Mouse (Mus musculus) G1E (cell line): Measurements from ENCODE around the gene Vps50. TPM values are rescaled to one million over a fixed set of nuclear protein-coding genes. Genes with fewer than 3 reads are reported as not detected.

ENCODE experiments used
- ATAC-seq: 2 replicates; pipeline ENCODE4 v1.8.0; 2016; ENCODE audit warnings: mild to moderate bottlenecking; ENCODE audit not compliant: insufficient number of reproducible peaks, poor library complexity, low FRiP score, severe bottlenecking; ENCODE audit errors: extremely low read depth
- DNase-seq: peaks from one replicate; pipeline ENCODE4 v3.0.0; 2012; ENCODE audit warnings: low spot score
- H3K27me3 ChIP-seq: 2 replicates; pipeline ENCODE4 v1.6.1; 2012; ENCODE audit warnings: mild to moderate bottlenecking, low read length, inconsistent platforms; ENCODE audit not compliant: insufficient read depth
- H3K36me3 ChIP-seq: replicated peaks from 2 replicates; pipeline ENCODE3; 2012; ENCODE audit warnings: mild to moderate bottlenecking, inconsistent platforms
- H3K4me1 ChIP-seq: 2 replicates; pipeline ENCODE4 v1.6.1; 2012; ENCODE audit warnings: low read depth, low read length, inconsistent platforms, mixed read lengths; ENCODE audit not compliant: insufficient read depth
- H3K4me3 ChIP-seq: 2 replicates; pipeline ENCODE4 v1.5.1; 2012; ENCODE audit warnings: low read depth, mild to moderate bottlenecking, inconsistent platforms, low read length, moderate library complexity, mixed read lengths
- H3K9me3 ChIP-seq: replicated peaks from 2 replicates; pipeline ENCODE4 v1.6.1; 2012; ENCODE audit warnings: inconsistent platforms
- CTCF ChIP-seq: IDR thresholded peaks from 2 replicates; pipeline ENCODE4 v1.5.1; 2012; ENCODE audit warnings: low read depth, low read length, inconsistent platforms, mixed read lengths
- GATA1 ChIP-seq: IDR thresholded peaks from 2 replicates; pipeline ENCODE4 v1.6.1; 2012; ENCODE audit warnings: borderline replicate concordance, low read length, inconsistent platforms, mixed read lengths
- GATA2 ChIP-seq: IDR thresholded peaks from 2 replicates; pipeline ENCODE4 v1.6.1; 2012; ENCODE audit warnings: low read depth, low read length, inconsistent platforms, borderline replicate concordance
- POLR2AphosphoS5 ChIP-seq: IDR thresholded peaks from 2 replicates; pipeline ENCODE4 v1.6.1; 2012; ENCODE audit warnings: low read depth, low read length, inconsistent platforms; ENCODE audit not compliant: insufficient replicate concordance
- TAL1 ChIP-seq: conservative IDR thresholded peaks from 2 replicates; pipeline ENCODE4 v1.6.1; 2012; ENCODE audit warnings: low read depth, low read length, inconsistent platforms, mixed read lengths
- polyA plus RNA-seq: library from polyadenylated mRNA; stranded (reverse); fragments of >175 nt; gene quantifications from 2 replicates; pipeline ENCODE4 v1.2.3, GENCODE M21; 2012
- total RNA-seq, 2 experiments: library from RNA; stranded (forward) in 1 of 2; stranded (reverse) in 1 of 2; fragments of 200-1000 nt in 1 of 2; fragments of >200 nt in 1 of 2; fragmentation: Nextera tagmentation in 1 of 2; gene quantifications; 2 replicates each; pipeline ENCODE4 v1.2.3; 2014 to 2017

The Vps50 gene
- total and polyA plus RNA-seq, 3 experiments: 1.6 to 49.2 (median 24.5) TPM

DNA sequence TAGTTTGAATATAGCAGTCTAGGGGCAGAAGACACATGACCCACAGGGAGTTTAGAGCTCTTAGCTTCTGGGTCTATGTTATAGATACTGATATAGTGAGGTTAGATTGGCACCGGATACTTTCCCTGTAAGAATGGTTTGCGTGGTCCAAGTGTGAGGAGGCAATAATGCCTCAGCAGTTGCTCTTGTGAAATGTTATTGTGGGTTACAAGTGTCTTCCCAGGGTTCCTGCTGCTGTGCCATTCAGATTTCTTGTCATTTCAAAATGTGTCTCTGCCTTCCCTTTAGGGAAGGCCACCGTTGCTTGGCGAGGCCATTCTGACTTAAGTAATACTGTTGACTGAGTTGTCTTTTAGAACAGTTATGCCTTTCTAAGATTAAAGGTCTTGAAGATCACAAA is 66.8 kb downstream of the Vps50 start:
- H3K27me3 ChIP-seq: no peaks in the 10 kb centered on the region
- DNase-seq (no peak), ATAC-seq (no peak)
- no peak for TF ChIP-seq TAL1
- no peak for TF ChIP-seq POLR2AphosphoS5
- TF ChIP-seq CTCF: no peak
- TF ChIP-seq GATA2: no peak
- TF ChIP-seq GATA1: no peak
- H3K9me3 ChIP-seq: no peaks in the 10 kb centered on the region
- peaks cover 38% of the 10 kb centered on the region for H3K36me3 ChIP-seq
- no peak overlapping the region for H3K4me3 ChIP-seq
- H3K4me1 ChIP-seq: peaks cover 2% of the 10 kb centered on the region; the same call in 1 of the 2 replicates

- Histone ChIP-seq H3K36me3 (peaks cover 40% of the 10 kb centered on the region), H3K4me1 (peaks cover 2% of the 10 kb centered on the region; the same call in 1 of the 2 replicates), H3K9me3 (no peaks in the 10 kb centered on the region), H3K4me3 (no peak overlapping the region), H3K27me3 (no peaks in the 10 kb centered on the region)
- ATAC-seq: 0 out of 2 replicates have a peak, but pooled peaks have one; percentile 15
- TF ChIP-seq GATA2: no peak
- TF ChIP-seq CTCF: no peak
- TF ChIP-seq POLR2AphosphoS5: no peak
- no peak for TF ChIP-seq GATA1
- no peak for TF ChIP-seq TAL1
- DNase-seq: no peak
These were observed 67.5 kb downstream of the Vps50 start for GRCm38 (mm10) chr6:3565667-3566066.

DNA sequence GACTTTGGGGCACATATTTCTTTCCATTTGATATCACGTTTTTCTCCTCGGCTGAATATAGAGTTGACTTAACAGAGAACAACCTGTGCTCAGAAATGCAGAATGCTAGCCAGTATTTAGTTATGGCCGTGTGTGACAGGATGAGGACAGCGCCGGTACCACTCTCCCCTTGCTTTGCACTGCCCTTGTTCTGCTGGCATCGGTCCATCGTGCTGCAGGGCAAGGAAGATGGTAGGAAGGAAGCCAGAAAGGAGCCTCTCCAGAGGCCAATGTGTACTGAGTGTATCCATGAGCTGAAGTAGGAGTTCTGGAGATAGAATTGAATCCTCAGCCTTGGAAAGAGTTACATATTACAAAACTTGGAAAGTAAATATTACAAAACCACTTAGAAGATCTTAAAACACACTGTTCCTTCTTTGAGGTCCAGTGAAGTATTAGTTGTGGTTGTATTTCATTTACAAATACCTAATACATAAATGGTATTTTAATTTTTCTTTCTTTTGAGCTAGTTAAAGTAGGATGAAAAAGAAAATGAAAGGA is 69.0 kb downstream of the Vps50 start:
- no peaks in the 10 kb centered on the region for H3K27me3 ChIP-seq
- DNase-seq: no peak
- TF ChIP-seq TAL1 (no peak), POLR2AphosphoS5 (no peak), GATA1 (no peak), GATA2 (no peak), CTCF (no peak)
- no peak for ATAC-seq
- H3K4me1 ChIP-seq: peaks cover 2% of the 10 kb centered on the region; the same call in 1 of the 2 replicates
- no peaks in the 10 kb centered on the region for H3K9me3 ChIP-seq
- H3K36me3 ChIP-seq: peaks cover 48% of the 10 kb centered on the region
- H3K4me3 ChIP-seq: no peak overlapping the region

GRCm38 (mm10) chr6:3572221-3572815 is 74.1 kb downstream of the Vps50 start:
- ATAC-seq (no peak; the same call in 1 of the 2 replicates), DNase-seq (no peak)
- H3K4me1 ChIP-seq: no peaks in the 10 kb centered on the region
- H3K27me3 ChIP-seq: no peaks in the 10 kb centered on the region
- H3K36me3 ChIP-seq: peaks cover 52% of the 10 kb centered on the region
- no peaks in the 10 kb centered on the region for H3K9me3 ChIP-seq
- H3K4me3 ChIP-seq: no peak overlapping the region
- TF ChIP-seq GATA1: no peak
- TF ChIP-seq CTCF: no peak
- TF ChIP-seq TAL1: no peak
- no peak for TF ChIP-seq POLR2AphosphoS5
- TF ChIP-seq GATA2: no peak

DNA sequence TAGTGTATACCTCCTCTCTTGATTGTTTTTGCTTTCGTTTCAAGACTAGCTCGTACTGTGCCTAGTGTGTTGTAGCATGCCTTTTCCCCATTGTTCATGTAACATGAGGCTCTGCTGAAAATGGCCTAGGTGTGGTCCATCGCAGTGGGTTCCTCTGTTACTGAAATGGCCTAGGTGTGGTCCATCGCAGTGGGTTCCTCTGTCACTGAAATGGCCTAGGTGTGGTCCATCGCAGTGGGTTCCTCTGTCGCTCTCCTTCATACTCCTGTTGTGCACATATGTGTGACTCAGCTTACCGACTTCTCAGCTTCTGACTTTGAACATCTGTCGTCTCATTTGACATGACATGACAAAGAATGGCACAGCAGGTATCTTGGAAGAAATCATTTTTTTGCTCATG is 75.6 kb downstream of the Vps50 start:
- ATAC-seq (no peak), DNase-seq (no peak)
- no peak for TF ChIP-seq CTCF
- TF ChIP-seq POLR2AphosphoS5: no peak
- no peak for TF ChIP-seq GATA1
- no peak for TF ChIP-seq TAL1
- no peak for TF ChIP-seq GATA2
- Histone ChIP-seq H3K4me1 (no peaks in the 10 kb centered on the region), H3K4me3 (no peak overlapping the region), H3K36me3 (peaks cover 50% of the 10 kb centered on the region), H3K9me3 (no peaks in the 10 kb centered on the region), H3K27me3 (no peaks in the 10 kb centered on the region)

GRCm38 (mm10) chr6:3585402-3585801 is 87.2 kb downstream of the Vps50 start:
- TF ChIP-seq POLR2AphosphoS5 (no peak), GATA2 (no peak), GATA1 (no peak), CTCF (no peak), TAL1 (no peak)
- H3K4me1 ChIP-seq: no peaks in the 10 kb centered on the region
- no peaks in the 10 kb centered on the region for H3K27me3 ChIP-seq
- H3K4me3 ChIP-seq: no peak overlapping the region
- DNase-seq: no peak
- H3K36me3 ChIP-seq: peaks cover 11% of the 10 kb centered on the region
- no peak for ATAC-seq
- no peaks in the 10 kb centered on the region for H3K9me3 ChIP-seq
